Mouse (Mus musculus) erythroblast, embryonic 14.5 days (primary cell): Measurements from ENCODE around the gene Rxrg.

ENCODE experiments used
- GATA1 ChIP-seq: IDR thresholded peaks from 2 replicates; pipeline ENCODE4 v1.6.1; 2012; ENCODE audit warnings: low read length, inconsistent platforms, mixed read lengths
- TAL1 ChIP-seq: IDR thresholded peaks from 3 replicates; pipeline ENCODE4 v1.6.1; 2012; ENCODE audit warnings: low read length, inconsistent platforms, mixed read lengths

- TF ChIP-seq TAL1: no peak
- TF ChIP-seq GATA1: no peak
Measured at GRCm38 (mm10) chr1:167566571-167566970, 31.6 kb upstream of the Rxrg start.
